Mouse (Mus musculus) MEL (cell line): ENCODE results near the gene Higd1a. TPM values are rescaled to one million over a fixed set of nuclear protein-coding genes. Genes with fewer than 3 reads are reported as not detected.

Source experiments
- DNase-seq: peaks from one replicate; pipeline ENCODE4 v3.0.0; 2011; ENCODE audit warnings: low read depth, low spot score
- H3K27ac ChIP-seq: 2 replicates; pipeline ENCODE4 v1.5.1; 2012; ENCODE audit warnings: low read depth, mild to moderate bottlenecking, control low read depth, low read length, moderate library complexity; ENCODE audit not compliant: control insufficient read depth
- H3K27me3 ChIP-seq, 2 experiments: fragments of 150-350 bp in 1 of 2; sonication (generic) in 1 of 2; 2 replicates each; pipeline ENCODE4 v1.6.1; 2012; ENCODE audit warnings: low read length in 2 of 2, mild to moderate bottlenecking in 2 of 2, improper control_type of control experiment in 1 of 2, moderate library complexity in 1 of 2; ENCODE audit not compliant: insufficient read depth in 2 of 2, control insufficient read depth in 1 of 2
- H3K36me3 ChIP-seq, 2 experiments: 2 replicates each; pipeline ENCODE4 v1.6.1; 2012 to 2014; ENCODE audit warnings: low read length in 2 of 2, improper control_type of control experiment in 1 of 2, inconsistent platforms in 1 of 2, mild to moderate bottlenecking in 1 of 2; ENCODE audit not compliant: insufficient read depth in 2 of 2, control insufficient read depth in 1 of 2
- H3K4me1 ChIP-seq, 2 experiments: fragments of 150-350 bp in 1 of 2; sonication (generic) in 1 of 2; 2 replicates each; pipeline ENCODE4 v1.6.1; 2012; ENCODE audit warnings: low read length in 2 of 2, improper control_type of control experiment in 1 of 2, mild to moderate bottlenecking in 1 of 2; ENCODE audit not compliant: insufficient read depth in 2 of 2, control insufficient read depth in 1 of 2
- H3K4me3 ChIP-seq, 2 experiments: fragments of 150-350 bp in 1 of 2; sonication (generic) in 1 of 2; 2 replicates each; pipeline ENCODE4 v1.5.1; 2012; ENCODE audit warnings: low read depth in 2 of 2, low read length in 2 of 2, mild to moderate bottlenecking in 2 of 2, moderate library complexity in 2 of 2, control low read depth in 1 of 2, improper control_type of control experiment in 1 of 2; ENCODE audit not compliant: control insufficient read depth in 1 of 2, insufficient read depth in 1 of 2
- H3K79me2 ChIP-seq: 2 replicates; pipeline ENCODE4 v1.6.1; 2012; ENCODE audit warnings: mild to moderate bottlenecking, low read length, moderate library complexity; ENCODE audit not compliant: control insufficient read depth, poor library complexity, insufficient read depth
- H3K9ac ChIP-seq: 2 replicates; pipeline ENCODE4 v1.6.1; 2012; ENCODE audit warnings: low read depth, mild to moderate bottlenecking, control low read depth, low read length, moderate library complexity; ENCODE audit not compliant: control insufficient read depth, poor library complexity, severe bottlenecking
- H3K9me3 ChIP-seq: fragments of 150-350 bp; sonication (generic); replicated peaks from 2 replicates; pipeline ENCODE4 v1.6.1; 2012; ENCODE audit warnings: mild to moderate bottlenecking, low read length, improper control_type of control experiment, moderate library complexity; ENCODE audit not compliant: insufficient read depth
- BHLHE40 ChIP-seq: IDR thresholded peaks from 2 replicates; pipeline ENCODE4 v1.6.1; 2012; ENCODE audit warnings: low read depth, mild to moderate bottlenecking, inconsistent platforms, low read length, improper control_type of control experiment, borderline replicate concordance
- CHD1 ChIP-seq: IDR thresholded peaks from 2 replicates; pipeline ENCODE4 v1.6.1; 2012; ENCODE audit warnings: low read depth, mild to moderate bottlenecking, inconsistent platforms, low read length, improper control_type of control experiment
- CHD2 ChIP-seq: IDR thresholded peaks from 2 replicates; pipeline ENCODE4 v1.6.1; 2011; ENCODE audit warnings: low read length, improper control_type of control experiment
- CTCF ChIP-seq, 3 experiments: IDR thresholded peaks in 2 of 3; conservative IDR thresholded peaks in 1 of 3; 2 replicates each; pipeline ENCODE4 v1.5.1; 2011 to 2012; ENCODE audit warnings: low read length in 3 of 3, low read depth in 2 of 3, mild to moderate bottlenecking in 2 of 3, improper control_type of control experiment in 1 of 3, inconsistent platforms in 1 of 3, mixed read lengths in 1 of 3, moderate library complexity in 1 of 3; ENCODE audit not compliant: control insufficient read depth in 1 of 3, insufficient read depth in 1 of 3, poor library complexity in 1 of 3, severe bottlenecking in 1 of 3
- E2F4 ChIP-seq: IDR thresholded peaks from 2 replicates; pipeline ENCODE4 v1.6.1; 2011; ENCODE audit warnings: low read depth, low read length, improper control_type of control experiment, borderline replicate concordance
- EP300 ChIP-seq, 2 experiments: IDR thresholded peaks; 2 replicates each; pipeline ENCODE4 v1.6.1; 2011; ENCODE audit warnings: improper control_type of control experiment in 2 of 2, low read length in 2 of 2, low read depth in 1 of 2, mild to moderate bottlenecking in 1 of 2
- ETS1 ChIP-seq: IDR thresholded peaks from 2 replicates; pipeline ENCODE4 v1.6.1; 2012; ENCODE audit warnings: low read depth, mild to moderate bottlenecking, inconsistent platforms, low read length, improper control_type of control experiment, moderate library complexity
- GATA1 ChIP-seq: IDR thresholded peaks from 2 replicates; pipeline ENCODE4 v1.6.1; 2011; ENCODE audit warnings: low read depth, low read length, improper control_type of control experiment
- HCFC1 ChIP-seq: IDR thresholded peaks from 2 replicates; pipeline ENCODE4 v1.6.1; 2012; ENCODE audit warnings: low read depth, mild to moderate bottlenecking, inconsistent platforms, low read length, improper control_type of control experiment, moderate library complexity
- JUND ChIP-seq: IDR thresholded peaks from 2 replicates; pipeline ENCODE4 v1.6.1; 2011; ENCODE audit warnings: low read depth, mild to moderate bottlenecking, improper control_type of control experiment, low read length
- KAT2A ChIP-seq: conservative IDR thresholded peaks from 2 replicates; pipeline ENCODE4 v1.6.1; 2012; ENCODE audit warnings: low read depth, low read length, improper control_type of control experiment, inconsistent platforms
- MAFK ChIP-seq: IDR thresholded peaks from 2 replicates; pipeline ENCODE4 v1.6.1; 2011; ENCODE audit warnings: low read depth, mild to moderate bottlenecking, low read length, improper control_type of control experiment, borderline replicate concordance
- MAX ChIP-seq: IDR thresholded peaks from 2 replicates; pipeline ENCODE4 v1.6.1; 2011; ENCODE audit warnings: low read length, improper control_type of control experiment
- MAZ ChIP-seq: IDR thresholded peaks from 2 replicates; pipeline ENCODE4 v1.6.1; 2012; ENCODE audit warnings: low read depth, mild to moderate bottlenecking, inconsistent platforms, low read length, improper control_type of control experiment
- MYC ChIP-seq: IDR thresholded peaks from 2 replicates; pipeline ENCODE4 v1.6.1; 2011; ENCODE audit warnings: low read depth, mild to moderate bottlenecking, low read length, improper control_type of control experiment, moderate library complexity
- NELFE ChIP-seq: IDR thresholded peaks from 2 replicates; pipeline ENCODE4 v1.6.1; 2011; ENCODE audit warnings: low read depth, low read length, improper control_type of control experiment
- POLR2A ChIP-seq, 2 experiments: IDR thresholded peaks; 2 replicates each; pipeline ENCODE4 v1.6.1; 2011 to 2012; ENCODE audit warnings: low read length in 2 of 2, mild to moderate bottlenecking in 2 of 2, control low read depth in 1 of 2, improper control_type of control experiment in 1 of 2, low read depth in 1 of 2, moderate library complexity in 1 of 2; ENCODE audit not compliant: control insufficient read depth in 1 of 2, insufficient read depth in 1 of 2, poor library complexity in 1 of 2
- POLR2AphosphoS2 ChIP-seq: IDR thresholded peaks from 2 replicates; pipeline ENCODE4 v1.6.1; 2011; ENCODE audit warnings: low read length, improper control_type of control experiment
- RAD21 ChIP-seq: IDR thresholded peaks from 2 replicates; pipeline ENCODE4 v1.6.1; 2011; ENCODE audit warnings: mild to moderate bottlenecking, low read depth, low read length, improper control_type of control experiment
- RCOR1 ChIP-seq: IDR thresholded peaks from 2 replicates; pipeline ENCODE4 v1.6.1; 2012; ENCODE audit warnings: low read depth, mild to moderate bottlenecking, inconsistent platforms, low read length, improper control_type of control experiment
- SIN3A ChIP-seq: IDR thresholded peaks from 2 replicates; pipeline ENCODE4 v1.6.1; 2012; ENCODE audit warnings: low read length, improper control_type of control experiment, inconsistent platforms
- SMC3 ChIP-seq: IDR thresholded peaks from 2 replicates; pipeline ENCODE4 v1.6.1; 2011; ENCODE audit warnings: low read depth, low read length, improper control_type of control experiment
- TAL1 ChIP-seq: IDR thresholded peaks from 2 replicates; pipeline ENCODE4 v1.6.1; 2012; ENCODE audit warnings: mild to moderate bottlenecking, inconsistent platforms, low read length, moderate library complexity, mixed read lengths
- USF1 ChIP-seq: IDR thresholded peaks from 2 replicates; pipeline ENCODE4 v1.6.1; 2014; ENCODE audit warnings: low read depth, mild to moderate bottlenecking, inconsistent platforms, low read length, improper control_type of control experiment, moderate library complexity
- USF2 ChIP-seq, 2 experiments: IDR thresholded peaks; 2 replicates each; pipeline ENCODE4 v1.6.1; 2011 to 2012; ENCODE audit warnings: improper control_type of control experiment in 2 of 2, low read length in 2 of 2, borderline replicate concordance in 1 of 2, inconsistent platforms in 1 of 2, low read depth in 1 of 2, mild to moderate bottlenecking in 1 of 2; ENCODE audit not compliant: insufficient read depth in 1 of 2
- ZC3H11A ChIP-seq: IDR thresholded peaks from 2 replicates; pipeline ENCODE4 v1.6.1; 2012; ENCODE audit warnings: low read depth, mild to moderate bottlenecking, inconsistent platforms, low read length, improper control_type of control experiment
- ZNF384 ChIP-seq: IDR thresholded peaks from 2 replicates; pipeline ENCODE4 v1.6.1; 2012; ENCODE audit warnings: low read depth, mild to moderate bottlenecking, inconsistent platforms, low read length, improper control_type of control experiment
- polyA plus RNA-seq, 2 experiments: library from polyadenylated mRNA; stranded (reverse) in 1 of 2; unstranded in 1 of 2; fragments of >175 nt in 1 of 2; fragments of >200 nt in 1 of 2; gene quantifications; 2 replicates each; pipeline versions ENCODE4 v1.2.1 to v1.2.4; 2012; ENCODE audit warnings: low replicate concordance in 2 of 2, low read depth in 1 of 2; ENCODE audit not compliant: insufficient read length in 2 of 2, insufficient read depth in 1 of 2, missing spikeins in 1 of 2
- total RNA-seq: library from RNA; depleted of rRNA; stranded (reverse); fragments of 300-350 nt; gene quantifications from 2 replicates; pipeline ENCODE4 v1.2.3, GENCODE M21; 2012

The Higd1a gene
- total and polyA plus RNA-seq, 3 experiments = 142 to 177 TPM; not detected in 1

GRCm38 (mm10) chr9:121823051-121823450 lies 35.1 kb downstream of the Higd1a start:
- Histone ChIP-seq H3K27ac (no peak overlapping the region), H3K4me1 (no peaks in the 10 kb centered on the region)
- DNase-seq = no peak

GRCm38 (mm10) chr9:121822585-121822991 lies 35.6 kb downstream of the Higd1a start:
- TF ChIP-seq SIN3A (no peak), HCFC1 (no peak), RAD21 (no peak), USF1 (no peak), CHD2 (no peak), JUND (no peak), NELFE (no peak), EP300 (IDR thresholded peaks at IDR 0.05; ENCODE audit: low read depth in 1 of 2, low read length in 2 of 2) (no peak), MAFK (no peak)
- DNase-seq = no peak
- Histone ChIP-seq H3K4me3 (no peak overlapping the region), H3K27me3 (peaks cover 0 to 2% of the 10 kb centered on the region in 2 experiments; a peak in 2 of 4 replicates), H3K27ac (no peak overlapping the region), H3K36me3 (no peaks in the 10 kb centered on the region), H3K9ac (no peak overlapping the region), H3K9me3 (no peaks in the 10 kb centered on the region), H3K4me1 (no peaks in the 10 kb centered on the region), H3K79me2 (no peaks in the 10 kb centered on the region)

More at GRCm38 (mm10) chr9:121823051-121823450, 35.1 kb downstream of the Higd1a start:
- no peaks in the 10 kb centered on the region for H3K9me3 ChIP-seq
- TF ChIP-seq MAFK (no peak), NELFE (no peak), USF1 (no peak), TAL1 (no peak), MYC (no peak), CHD1 (no peak), RCOR1 (no peak), SMC3 (no peak)
- H3K4me3 ChIP-seq = no peak overlapping the region
- H3K79me2 ChIP-seq = no peaks in the 10 kb centered on the region
- H3K27me3 ChIP-seq = peaks cover 0 to 2% of the 10 kb centered on the region in 2 experiments; a peak in 2 of 4 replicates
- no peak overlapping the region for H3K9ac ChIP-seq
- H3K36me3 ChIP-seq = no peaks in the 10 kb centered on the region

GRCm38 (mm10) chr9:121820765-121821164 lies 37.4 kb downstream of the Higd1a start:
- Histone ChIP-seq H3K9me3 (no peaks in the 10 kb centered on the region), H3K4me3 (no peak overlapping the region), H3K36me3 (no peaks in the 10 kb centered on the region), H3K27me3 (peaks cover 0 to 2% of the 10 kb centered on the region in 2 experiments; a peak in 2 of 4 replicates), H3K27ac (no peak overlapping the region), H3K79me2 (no peaks in the 10 kb centered on the region), H3K9ac (no peak overlapping the region), H3K4me1 (no peaks in the 10 kb centered on the region)
- DNase-seq = no peak
- no peak for TF ChIP-seq USF2 (IDR thresholded peaks at IDR 0.05; ENCODE audit: borderline replicate concordance in 1 of 2, insufficient read depth in 1 of 2, low read depth in 1 of 2, low read length in 2 of 2)
- no peak for TF ChIP-seq KAT2A
- TF ChIP-seq CTCF (IDR thresholded peaks at IDR 0.05 in 2 of 3, conservative IDR thresholded peaks at IDR 0.05 in 1 of 3; ENCODE audit: control insufficient read depth in 1 of 3, insufficient read depth in 1 of 3, low read depth in 2 of 3, low read length in 3 of 3, poor library complexity in 1 of 3, severe bottlenecking in 1 of 3) = no peak
- no peak for TF ChIP-seq CHD1
- no peak for TF ChIP-seq POLR2AphosphoS2
- TF ChIP-seq POLR2A (IDR thresholded peaks at IDR 0.05; ENCODE audit: control insufficient read depth in 1 of 2, insufficient read depth in 1 of 2, low read depth in 1 of 2, low read length in 2 of 2, poor library complexity in 1 of 2) = no peak
- TF ChIP-seq ETS1 = no peak
- no peak for TF ChIP-seq JUND
- TF ChIP-seq ZC3H11A = no peak
- TF ChIP-seq BHLHE40 = no peak
- TF ChIP-seq MAFK = no peak
- TF ChIP-seq E2F4 = no peak
- TF ChIP-seq MAZ = no peak
- TF ChIP-seq MAX = no peak
- no peak for TF ChIP-seq TAL1
- no peak for TF ChIP-seq HCFC1
- TF ChIP-seq ZNF384 = no peak
- no peak for TF ChIP-seq SIN3A
- TF ChIP-seq GATA1 = no peak
